Mouse (Mus musculus) WW6 (cell line): ENCODE results near the gene Zfp784.
A peak's percentile ranks its signal among the peaks of the same experiment; 100 is the strongest.
"Not testable (repeated sequence)": the region's sequence is repeated elsewhere in the genome, so short reads cannot be mapped to it uniquely, and the experiment has no call there.

ENCODE experiments used
- DNase-seq: peaks from one replicate; pipeline ENCODE4 v3.0.0-alpha.2; 2013; ENCODE audit warnings: low read depth, low spot score

Gene Zfp784

DNA sequence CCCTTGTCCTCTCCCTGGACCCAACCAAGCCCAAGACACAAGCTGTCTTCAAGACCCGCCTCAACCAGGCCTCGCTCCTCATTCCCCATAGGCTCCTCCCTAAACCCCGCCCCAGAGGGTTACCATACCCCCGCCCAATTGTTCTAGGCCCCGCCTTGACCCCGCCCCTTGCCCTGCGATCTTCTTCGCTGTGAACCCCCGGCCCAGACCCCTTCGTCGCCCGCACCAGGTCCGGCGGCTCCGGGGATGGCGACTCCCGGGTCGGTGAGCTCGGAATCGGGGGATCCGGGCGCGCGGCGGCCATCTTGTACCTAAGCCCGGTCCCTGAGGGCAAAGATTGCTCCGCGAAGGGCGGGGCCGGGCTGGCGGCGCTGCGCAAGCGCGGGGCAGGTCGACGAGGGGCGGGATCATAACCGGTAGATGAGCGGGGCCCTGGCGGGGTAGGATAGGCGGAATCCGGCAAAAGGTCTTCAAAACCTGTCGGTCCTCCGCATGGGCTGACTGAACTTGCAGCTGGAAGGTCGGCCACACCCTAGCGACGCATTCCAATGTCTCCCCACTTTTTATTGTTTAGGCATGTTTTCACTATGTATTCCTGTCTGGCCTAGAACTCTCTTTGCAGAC, at the start of gene Zfp784:
TSS of gene Zfp784 (minus strand) at position 338 of the 624 bp plus-strand sequence.
- DNase-seq: peak; percentile 80

DNA sequence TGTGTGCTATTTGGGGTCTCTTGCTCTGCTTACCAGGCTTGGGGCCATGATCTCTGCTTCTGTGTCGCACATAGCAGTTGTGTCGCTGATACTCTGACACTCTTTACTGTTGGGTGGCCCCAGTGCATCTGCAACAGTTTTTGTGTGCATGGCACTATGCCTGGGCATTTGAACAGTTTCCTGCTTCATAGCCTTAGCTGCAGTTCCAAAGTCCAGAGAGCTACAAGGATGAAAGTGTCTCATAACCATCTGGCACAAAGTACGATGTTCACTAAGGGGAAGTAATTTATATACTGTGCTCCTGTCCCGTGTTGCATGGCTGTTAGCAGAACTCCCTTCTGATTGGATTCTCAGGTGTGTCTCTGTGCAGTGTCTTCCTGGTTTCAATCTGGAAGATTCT, 49.6 kb upstream of the Zfp784 start:
- no peak for DNase-seq

DNA sequence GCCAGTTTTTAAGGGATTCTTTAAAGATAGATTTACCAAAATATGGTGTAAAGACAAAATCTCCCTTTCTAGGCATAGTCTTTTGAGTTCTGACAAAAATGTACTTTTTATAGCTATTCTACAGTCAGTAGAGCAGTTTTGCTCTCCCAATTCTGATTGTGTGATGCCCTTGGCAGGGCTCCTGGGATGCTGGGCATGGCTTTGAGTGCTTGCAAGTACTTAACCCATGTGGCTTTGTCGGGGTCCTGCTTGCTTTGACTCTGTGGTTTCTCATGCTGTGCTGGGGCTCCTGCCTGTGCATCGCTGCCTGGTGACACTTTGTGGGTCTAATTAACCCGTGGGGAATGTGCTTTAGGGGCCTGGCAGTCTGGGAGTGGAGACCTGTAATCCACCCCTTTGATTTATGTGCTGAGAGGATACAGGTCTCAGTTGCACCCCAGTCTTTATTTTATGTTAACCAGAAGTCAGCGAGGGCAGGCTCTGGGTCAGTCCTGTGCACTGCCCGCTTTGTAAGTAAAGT, 48.7 kb upstream of the Zfp784 start:
- no peak for DNase-seq

DNA sequence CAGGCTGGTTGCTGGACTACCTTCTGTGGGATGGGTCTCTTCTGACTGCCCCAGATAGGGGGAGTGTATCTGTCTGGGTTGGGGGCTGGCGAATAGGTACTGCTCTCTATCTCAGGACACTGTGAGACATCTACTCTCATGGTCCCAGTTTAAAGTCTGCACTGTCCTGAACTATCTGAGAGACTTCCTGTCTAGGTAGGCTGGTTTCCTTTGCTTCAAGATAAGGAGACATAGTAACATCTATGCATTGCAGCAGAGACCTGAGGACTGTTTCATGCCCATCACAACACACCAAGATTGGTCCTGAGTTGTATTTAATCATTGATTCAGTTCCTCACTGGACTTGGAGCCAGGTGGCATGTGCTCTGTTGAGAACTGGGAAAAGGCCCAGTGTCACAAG, 47.3 kb upstream of the Zfp784 start:
- DNase-seq: no peak

DNA sequence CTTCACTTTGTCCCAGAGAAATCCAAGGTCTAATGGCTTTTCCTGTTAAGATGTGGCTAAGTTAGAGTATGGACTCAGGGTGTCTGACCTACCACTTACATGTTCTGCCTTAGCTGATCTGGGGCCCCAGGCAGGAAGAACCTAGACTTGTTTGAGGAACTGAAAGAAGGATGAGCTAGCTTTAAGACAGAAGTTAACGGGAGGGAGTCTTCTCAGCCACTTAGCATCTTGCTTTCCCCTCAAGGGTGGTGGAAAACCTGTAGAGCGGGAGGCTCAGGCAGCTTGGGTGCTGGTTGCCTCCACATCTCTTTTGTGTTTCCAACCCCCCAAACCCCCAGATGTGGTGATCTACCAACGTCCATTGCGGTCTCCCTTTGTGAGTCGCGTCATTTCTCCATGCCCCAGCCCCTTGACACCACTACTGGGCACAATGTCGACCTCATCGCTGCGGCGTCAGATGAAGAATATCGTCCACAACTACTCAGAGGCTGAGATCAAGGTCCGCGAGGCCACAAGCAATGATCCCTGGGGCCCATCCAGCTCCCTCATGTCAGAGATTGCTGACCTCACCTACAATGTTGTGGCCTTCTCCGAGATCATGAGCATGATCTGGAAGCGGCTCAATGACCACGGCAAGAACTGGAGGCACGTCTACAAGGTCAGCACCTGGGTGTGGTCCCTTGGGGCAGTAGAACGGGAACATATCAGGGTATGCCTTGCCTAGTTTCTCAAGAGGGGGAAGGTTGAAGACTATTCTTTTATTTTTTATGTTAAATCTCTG, 45.3 kb upstream of the Zfp784 start:
- DNase-seq: no peak

DNA sequence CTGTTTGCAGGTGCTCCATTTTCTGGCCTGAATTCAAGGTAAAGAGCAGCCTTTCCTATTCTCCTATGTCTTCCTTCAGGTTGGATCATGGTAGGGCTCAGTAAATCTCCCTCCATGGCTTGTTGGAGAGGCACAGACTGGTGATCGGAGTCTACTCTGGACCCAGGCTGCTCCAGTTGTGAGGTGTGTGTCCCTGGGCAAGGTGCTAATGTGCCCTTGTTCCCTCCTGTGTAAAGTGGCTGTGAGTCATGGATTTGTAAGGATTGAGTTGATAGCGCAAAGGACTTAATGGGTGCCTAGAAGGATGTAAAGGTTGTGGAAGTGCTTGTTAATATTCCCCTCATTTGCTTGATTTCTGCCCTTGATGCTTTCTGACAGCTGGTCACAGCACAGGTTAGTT, 43.7 kb upstream of the Zfp784 start:
- no peak for DNase-seq

DNA sequence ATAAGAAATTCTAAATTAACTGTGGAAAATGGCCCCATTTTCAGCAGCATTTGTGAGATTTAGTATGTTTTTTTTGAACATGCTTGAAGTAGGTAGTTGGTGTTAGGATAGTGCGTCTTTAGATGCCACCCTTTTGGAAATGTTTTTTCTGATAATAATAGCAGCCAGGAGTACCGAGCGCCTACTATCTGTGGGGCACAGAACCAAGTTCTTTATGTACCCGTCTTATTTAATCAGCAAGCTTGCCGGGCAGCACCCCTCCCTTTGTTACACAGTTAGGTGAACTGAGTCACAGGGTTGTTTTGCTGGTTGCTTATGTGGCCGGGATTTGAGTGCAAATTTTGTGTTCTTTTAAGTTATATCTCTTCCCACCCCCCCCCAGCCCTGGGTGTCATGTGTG, 43.0 kb upstream of the Zfp784 start:
- no peak for DNase-seq

DNA sequence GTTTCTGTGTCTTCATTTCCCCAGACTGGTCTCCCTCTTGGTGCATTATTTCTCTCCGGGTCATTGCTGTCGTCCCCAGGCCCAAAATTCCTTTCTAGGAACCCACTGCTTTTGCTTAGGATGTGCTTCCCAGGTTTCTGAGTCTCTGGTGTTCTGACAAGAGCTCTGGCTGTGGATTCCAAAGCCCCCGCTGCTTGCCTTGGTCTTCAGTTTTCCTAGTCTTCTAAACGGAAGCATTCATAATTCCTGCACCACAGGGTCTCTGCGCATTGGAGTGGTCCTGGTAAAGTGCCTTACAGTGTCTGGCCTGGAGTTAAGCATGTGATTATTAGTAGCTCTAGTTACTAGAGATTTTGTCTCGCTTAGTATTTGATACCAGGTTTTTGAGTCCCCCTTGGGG, 42.6 kb upstream of the Zfp784 start:
- no peak for DNase-seq

DNA sequence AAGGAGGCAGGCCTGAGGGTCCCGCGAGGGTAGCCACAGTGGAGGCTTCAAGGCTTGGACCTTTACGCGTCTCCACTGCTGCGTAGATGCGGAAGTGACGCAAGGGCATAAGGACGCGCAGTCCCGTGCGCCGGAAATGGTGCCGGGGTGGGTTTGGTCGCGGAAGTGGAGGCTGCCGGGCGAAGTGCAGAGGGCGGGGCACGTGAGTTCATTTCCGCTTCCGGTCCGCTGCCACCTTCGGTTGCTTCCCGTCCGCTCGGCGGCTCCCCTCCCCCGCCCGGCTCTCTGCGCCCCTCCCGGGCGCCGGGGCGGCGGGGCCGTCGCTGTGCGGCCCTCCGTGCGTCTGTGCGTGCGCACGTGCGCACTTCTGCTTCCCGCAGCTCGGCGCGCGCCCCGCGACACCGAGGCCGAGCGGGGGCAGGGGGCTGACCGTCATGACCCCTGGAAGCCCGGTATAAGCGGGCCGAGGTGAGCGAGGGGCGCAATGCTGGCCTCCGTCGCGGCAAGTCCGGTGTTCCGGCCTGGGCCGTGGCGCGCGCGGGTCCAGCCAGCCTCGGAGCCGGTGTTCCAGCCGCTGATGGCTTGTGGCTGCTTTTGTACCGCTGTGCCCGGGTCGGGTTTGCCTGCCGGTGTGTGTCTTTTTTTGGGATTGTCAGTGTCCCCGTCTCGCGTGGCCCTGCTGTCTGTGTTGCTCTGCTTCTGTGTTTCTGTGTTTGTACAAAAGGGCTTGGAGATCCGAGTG, 41.9 kb upstream of the Zfp784 start, which contains the start of gene Epn1:
TSS of gene Epn1 (plus strand) at position 226 of the 742 bp plus-strand sequence.
- DNase-seq: peak; percentile 94

DNA sequence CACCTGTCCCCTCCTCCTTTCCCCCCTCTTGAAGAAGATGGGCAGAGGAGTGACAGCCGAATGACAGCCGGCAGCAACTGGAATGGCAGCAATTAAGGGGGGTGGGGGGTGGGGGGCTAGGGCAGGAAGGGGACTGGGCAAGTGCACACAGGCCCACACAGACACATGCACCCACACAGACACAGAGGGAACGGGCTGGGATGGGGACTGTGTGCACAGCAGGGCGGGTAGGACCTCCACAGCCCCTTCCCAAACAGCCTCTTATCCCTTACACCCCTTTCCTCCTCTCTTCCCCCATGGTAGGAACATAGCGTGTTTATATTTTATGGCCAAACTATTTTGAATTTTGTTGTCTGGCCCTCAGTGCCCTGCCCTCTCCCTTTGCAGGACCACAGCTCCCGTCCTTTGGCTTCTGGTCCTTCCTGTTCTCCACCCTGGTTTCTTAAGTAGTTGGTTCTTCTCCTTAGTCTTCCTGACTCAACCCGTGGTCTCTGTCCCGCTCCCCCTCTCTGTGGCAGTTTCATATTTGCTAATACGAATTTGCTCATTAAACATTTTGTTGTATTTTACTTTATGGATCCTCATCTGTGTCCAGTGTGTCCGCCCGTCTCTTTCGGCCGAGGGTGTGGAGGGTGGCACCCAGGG, 41.2 kb upstream of the Zfp784 start:
- not testable (repeated sequence) for DNase-seq

DNA sequence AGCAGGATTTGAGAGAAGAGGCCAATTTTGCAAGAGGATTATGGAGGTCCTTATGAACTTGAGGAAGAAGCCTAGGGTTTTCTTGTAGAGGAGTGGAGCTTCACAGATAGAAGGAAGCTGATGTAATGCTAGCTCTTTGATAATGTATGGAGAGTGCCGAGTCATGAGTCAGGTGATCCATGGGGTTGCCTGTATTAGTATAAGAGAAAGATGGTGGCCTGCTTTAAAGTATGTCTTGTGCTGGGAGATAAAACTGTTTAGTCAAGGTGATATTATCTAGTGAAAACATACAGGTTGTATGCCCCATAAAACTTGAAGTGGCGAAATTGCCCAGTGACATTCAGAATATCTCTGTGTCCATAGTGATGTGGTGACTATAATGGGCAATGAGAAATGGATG, 38.7 kb upstream of the Zfp784 start:
- DNase-seq: no peak

DNA sequence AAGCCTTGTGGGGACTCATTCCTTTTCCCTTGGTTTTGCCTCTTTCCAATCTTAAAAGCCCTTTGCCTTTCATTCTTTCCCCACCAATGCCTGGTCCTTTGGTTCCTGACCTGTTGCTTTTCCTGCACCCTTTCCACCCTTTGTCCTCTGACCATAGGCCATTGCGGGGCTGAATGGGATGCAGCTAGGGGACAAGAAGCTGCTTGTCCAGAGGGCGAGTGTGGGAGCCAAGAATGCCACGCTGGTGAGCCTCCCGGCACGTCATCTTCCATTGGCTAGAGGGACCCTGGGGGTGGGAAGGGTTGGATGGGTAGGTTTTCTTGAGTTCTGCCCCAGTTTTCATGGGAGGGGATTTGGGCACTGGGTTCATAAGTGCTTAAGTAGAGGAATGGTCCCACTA, 36.7 kb upstream of the Zfp784 start:
- DNase-seq: no peak

DNA sequence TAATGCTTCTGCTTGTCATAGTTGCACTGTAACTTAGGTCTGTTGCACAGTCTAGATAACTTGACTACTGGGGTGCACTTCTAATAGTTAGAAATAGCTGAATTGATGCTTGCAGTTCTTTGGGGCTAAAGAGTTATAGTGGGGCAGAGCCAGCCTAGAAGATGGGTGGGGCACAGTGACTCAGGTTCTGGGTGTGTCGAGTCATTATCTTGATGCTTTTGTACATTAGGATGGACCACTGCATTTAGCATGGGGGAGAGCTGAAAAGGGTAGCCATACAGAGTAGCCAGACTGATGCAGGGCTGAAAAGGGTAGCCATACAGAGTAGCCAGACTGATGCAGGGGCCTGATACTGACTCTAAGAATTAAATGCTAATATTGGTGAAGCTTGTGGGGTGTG, 35.3 kb upstream of the Zfp784 start:
- no peak for DNase-seq

DNA sequence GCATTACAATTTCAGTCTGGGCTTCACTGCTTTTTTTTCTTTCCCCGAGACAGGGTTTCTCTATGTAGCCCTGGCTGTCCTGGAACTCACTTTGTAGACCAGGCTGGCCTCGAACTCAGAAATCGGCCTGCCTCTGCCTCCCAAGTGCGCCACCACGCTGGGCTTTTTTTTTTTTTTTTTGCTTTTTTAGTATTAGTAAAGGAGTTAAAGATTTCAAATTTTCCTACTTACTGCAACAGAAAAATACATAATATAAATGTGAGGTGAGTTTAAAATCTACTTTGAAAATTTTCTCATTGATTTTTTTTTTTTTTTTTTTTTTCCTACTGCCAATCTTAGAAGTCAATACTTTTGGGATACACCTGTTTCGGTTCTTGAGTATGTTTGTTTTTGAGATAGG, 26.6 kb upstream of the Zfp784 start:
- DNase-seq: no peak

DNA sequence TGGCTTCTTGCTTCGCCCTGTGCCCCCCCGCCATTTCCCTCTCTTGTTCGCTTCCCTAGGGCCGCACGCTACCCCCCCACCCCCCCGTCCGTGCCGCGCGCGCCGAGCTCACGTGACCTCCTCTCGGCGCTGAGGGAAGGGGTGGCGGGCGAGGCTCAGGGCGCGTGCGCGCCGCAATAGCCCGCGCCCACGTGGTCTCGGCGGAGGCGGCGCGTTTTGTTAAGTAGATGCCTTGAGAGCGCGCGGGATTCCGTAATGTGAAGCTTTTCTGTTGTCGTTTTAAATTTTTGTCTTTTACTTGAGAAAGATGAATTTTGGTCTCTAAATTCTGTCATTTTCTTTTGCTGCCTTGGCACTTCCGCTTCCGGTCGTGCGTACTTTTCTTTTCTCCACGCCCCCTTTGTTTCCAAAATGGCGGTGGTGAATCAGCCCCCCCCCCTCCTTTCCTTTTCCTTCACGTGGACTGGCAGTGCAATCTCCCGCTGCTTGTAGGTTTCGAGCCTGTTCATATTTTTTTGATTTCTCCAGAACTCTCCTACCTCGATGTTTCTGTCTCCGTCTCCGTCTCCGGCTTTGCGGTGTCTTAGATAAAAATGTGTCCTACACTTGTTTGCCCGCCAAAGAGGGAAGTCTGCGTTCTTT, 24.2 kb upstream of the Zfp784 start:
- no peak for DNase-seq

DNA sequence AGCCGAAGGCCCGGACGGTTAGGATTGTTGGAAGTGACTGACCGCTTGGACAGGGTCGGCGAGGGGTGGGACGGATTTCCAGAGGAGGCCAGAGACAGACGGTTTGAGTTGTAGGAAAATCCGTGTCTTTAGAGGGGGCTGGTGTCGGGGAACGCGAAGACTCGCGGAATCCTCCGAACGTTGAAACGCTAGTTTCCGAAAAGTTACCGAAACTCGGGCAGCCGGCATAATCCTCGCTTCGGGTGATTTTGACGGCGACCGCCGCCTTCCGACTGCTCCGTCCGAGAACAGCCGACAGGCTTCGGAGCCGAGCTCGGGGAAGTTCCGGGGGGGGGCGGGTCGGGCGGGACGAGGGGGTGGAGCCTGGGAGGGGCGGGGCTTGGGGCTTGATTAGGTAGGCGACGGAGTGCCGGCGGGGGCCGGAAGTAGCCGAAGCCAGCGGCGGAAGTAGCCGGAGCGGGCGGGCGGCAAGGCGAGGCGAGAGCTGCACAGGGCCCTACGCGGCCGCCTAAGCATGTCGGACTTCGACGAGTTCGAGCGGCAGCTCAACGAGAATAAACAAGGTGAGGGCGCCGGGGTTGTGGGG, 23.6 kb upstream of the Zfp784 start, which contains the start of gene U2af2:
TSS of gene U2af2 (plus strand) at position 370 of the 586 bp plus-strand sequence.
- no peak for DNase-seq

DNA sequence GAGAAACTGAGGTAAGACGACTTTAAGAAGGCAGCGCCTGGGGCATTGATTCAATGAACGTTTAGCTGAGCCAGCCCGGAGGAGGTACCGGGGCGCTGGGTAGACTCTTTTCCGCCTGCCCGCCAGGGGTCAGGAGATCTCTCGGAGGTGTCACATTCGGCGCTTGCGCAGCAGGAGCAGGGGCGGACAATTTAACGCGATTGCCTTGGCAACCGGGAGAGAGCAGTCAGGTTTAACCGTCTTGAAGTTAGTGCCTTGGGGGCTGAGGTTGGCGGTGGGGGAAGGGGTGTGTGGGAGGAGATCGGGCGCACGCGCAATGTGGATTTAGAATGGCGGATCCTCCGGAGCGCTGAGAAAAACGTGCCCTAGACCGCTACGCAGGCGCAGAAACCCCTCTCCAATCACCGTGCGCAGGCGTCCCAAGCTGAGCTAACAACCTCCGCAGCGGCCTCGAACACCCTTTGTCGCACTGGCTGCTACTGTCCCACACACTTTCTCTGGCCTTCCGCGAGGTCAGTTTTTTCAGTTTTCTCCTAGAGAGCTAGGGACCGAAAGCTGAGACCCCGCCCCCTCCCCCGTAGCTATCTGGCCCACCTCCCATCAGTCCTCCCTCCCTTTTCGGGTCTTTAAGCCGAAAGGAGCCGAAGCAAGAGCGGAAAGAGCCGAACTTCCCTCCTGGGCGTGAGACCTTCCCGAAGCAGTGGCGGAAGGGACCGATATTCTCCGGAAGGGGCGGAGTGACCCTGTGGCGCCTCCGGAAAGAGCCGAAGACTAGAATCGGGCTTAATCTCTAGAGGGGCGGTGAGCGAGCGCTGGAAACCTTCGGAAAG, 22.9 kb upstream of the Zfp784 start:
- DNase-seq: peak; percentile 91

DNA sequence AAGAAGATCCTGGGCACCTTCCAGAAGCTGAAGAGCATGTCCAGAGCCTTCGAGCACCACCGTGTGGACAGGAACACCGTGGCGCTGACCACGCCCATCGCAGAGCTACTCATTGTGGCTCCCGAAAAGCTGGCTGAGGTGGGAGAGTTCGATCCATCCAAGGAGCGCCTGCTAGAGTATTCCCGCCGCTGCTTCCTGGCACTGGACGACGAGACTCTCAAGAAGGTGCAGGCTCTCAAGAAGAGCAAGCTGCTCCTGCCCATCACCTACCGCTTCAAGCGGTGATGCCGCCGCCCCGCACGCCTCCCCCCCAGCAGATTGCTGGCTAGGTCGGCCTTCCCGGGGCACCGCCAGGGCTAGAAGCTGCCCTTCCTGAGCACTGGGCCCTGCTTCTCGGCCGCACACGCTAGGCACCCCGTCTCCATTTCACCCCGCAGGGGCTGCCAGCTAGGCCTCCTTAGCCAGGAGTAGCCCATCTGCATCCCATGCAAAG, 22.0 kb upstream of the Zfp784 start:
- no peak for DNase-seq

DNA sequence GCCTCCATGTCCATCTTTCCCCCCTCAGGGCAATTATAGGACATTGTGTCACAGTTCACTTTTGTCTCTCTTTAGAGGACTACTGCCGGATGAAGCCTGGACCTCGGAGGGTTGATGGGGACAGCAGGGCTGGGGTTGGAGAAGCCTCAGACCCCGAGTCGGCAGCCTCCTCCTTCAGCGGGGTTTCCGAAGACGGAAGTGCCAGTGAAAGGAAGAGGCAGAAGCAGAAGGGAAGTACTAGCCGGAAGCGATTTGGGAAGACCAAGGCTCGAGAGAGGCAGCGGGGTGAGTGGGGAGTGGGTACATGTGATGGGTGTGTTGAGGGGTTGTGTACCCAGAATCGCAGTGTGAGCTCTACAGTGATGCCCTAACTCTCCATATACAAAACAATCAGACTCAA, 21.2 kb upstream of the Zfp784 start:
- DNase-seq: no peak

DNA sequence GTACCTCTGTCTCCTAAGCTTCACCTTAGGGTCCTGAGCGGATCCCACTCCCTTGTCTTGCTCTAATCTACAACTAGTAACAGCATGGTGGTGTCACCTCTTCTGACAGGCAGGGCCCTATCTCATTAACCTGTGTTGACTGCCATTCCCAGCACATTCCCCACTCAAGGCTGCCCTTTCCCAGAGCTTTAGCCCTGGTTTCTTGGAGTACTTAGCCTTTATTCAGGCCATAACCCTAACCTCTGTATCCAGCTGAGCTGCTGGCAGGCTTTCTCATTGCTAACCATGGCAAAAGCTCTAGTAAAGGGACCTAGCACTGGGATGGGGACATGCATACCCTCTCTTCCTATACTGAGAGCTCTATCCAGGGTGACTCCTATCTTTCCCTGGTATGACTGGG, 20.4 kb upstream of the Zfp784 start:
- DNase-seq: no peak
